Mouse (Mus musculus): ENCODE results near the gene Parm1.

Parm1 gene

DNA sequence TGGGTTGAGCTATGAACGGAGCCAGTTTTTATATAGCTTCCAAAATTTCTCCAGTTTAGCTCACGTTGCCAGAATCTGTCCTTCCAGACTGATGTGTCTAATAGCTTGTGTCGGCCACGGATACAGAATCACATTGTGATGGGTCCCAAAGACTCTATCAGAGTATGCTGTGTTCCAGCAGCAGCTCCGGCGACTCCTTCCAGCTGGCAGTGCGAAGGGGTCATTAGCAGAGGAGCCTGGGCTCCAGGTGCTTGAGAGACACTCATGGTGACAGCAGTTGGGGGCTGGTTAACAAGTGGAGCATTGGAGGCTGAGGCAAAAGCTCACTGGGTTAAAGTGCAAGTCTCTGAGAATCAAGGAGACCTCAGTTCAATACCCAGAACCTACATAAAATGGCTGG is 61.5 kb downstream of the Parm1 start:
- DNase-seq (ENCODE audit: low read depth), result no peak

DNA sequence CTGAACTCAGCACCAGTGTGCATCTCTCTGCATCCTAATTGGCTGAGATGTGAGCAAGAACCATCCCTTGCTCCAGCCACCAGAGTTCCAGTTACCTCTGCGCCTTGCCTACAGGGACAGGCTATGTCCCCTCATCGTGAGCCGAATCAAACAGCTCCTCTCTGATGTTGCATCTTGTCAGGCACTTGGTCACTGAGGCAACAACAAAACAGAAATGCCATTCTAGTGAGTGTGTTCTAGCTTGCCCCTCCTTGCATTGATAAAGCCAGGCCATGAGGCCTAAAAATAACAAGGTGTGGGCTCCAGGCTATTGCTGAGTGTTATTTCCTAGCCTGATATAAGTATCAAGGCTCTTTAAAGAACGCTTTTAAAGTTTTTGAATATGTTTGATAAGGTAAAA is 64.4 kb downstream of the Parm1 start:
- DNase-seq (ENCODE audit: low read depth), result no peak

DNA sequence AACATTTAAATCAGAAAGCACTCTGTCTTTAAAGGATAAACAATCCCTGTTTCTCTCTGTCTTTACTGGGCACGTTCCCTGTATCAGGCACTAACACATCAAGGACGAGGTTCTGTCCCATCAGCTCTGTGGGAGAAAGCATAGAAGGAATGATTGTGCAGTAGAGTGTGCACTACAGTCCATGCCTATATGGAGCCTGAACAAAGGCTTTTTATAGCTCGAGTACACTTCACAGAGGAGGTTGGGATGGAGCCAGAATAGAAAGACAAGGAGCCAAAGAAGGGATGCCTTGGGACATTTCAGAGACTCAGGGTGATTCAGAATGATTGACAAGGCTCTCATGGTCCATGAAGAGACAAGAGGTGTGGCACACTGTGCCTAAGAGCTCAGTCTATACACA is 68.8 kb downstream of the Parm1 start:
- DNase-seq (ENCODE audit: low read depth), result no peak

DNA sequence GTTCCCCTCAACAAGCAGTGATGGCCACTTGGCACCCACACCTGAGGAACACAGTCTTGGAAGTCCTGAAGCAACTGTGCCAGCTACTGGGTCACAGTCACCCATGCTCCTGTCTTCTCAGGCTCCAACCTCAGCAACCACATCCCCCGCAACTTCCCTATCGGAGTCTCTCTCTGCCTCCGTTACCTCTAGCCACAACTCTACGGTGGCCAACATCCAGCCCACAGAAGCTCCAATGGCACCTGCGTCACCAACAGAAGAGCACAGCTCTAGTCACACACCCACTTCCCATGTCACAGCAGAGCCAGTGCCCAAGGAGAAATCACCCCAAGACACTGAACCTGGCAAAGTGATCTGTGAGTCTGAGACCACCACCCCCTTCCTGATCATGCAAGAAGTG is 76.7 kb downstream of the Parm1 start:
- DNase-seq (ENCODE audit: low read depth), result no peak

DNA sequence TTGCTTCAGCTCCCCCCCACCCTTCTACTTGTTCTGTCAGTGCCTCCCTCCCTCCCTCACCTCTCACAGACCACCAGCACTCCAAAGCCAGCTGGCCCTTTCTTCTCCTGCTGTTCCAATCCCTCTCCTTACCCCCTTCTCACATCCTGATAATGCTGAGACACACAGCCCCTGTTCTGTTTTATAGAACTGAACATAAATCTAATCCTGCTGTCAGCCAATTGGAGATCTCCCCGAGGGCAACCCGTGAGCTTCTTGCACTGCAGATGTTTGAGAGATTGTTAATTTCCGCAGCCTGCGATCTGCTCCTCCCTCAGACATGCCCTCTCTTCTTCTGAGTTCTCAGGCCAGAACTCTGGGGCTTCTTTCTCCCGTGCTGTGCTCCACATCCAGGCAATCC is 79.8 kb downstream of the Parm1 start:
- DNase-seq (ENCODE audit: low read depth), result no peak

DNA sequence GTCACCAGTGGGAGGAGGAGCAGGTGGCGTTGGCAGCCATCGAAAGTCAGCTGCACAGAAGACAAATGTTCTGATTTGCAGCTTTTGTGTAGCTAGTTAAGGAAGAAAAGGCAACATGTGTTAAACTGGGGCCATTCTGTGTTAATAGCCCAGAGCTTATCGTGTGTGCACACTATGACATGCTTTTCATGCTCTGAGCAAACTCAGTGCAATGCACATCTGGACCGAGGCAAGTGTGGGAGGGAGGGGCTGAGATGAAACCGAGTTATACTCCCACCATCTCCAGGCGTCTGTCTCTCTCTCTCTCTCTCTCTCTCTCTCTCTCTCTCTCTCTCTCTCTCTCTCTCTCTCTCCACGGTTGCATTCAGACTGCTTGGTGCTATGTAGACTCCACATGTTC is 82.4 kb downstream of the Parm1 start:
- DNase-seq (ENCODE audit: low read depth), result no peak

DNA sequence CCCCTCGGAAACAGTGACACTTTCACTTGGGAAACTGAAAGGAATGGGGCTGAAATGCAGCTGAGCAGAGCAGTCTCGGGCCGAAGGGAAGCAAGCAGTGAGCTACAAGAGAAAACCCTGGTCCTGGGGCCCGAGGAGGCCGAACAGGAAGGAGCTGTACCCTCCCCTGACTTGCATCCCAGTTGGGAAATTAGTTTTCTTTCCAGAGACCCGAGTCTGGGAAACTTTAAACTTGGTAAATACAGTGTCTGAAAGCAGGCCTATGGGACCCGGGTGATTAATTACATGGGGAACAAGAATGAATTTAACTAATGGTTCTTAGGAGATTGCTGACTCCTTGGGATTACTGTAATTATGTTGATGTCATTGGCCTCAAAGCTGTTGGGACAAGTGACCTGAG is 85.9 kb downstream of the Parm1 start:
- DNase-seq (ENCODE audit: low read depth), result no peak

DNA sequence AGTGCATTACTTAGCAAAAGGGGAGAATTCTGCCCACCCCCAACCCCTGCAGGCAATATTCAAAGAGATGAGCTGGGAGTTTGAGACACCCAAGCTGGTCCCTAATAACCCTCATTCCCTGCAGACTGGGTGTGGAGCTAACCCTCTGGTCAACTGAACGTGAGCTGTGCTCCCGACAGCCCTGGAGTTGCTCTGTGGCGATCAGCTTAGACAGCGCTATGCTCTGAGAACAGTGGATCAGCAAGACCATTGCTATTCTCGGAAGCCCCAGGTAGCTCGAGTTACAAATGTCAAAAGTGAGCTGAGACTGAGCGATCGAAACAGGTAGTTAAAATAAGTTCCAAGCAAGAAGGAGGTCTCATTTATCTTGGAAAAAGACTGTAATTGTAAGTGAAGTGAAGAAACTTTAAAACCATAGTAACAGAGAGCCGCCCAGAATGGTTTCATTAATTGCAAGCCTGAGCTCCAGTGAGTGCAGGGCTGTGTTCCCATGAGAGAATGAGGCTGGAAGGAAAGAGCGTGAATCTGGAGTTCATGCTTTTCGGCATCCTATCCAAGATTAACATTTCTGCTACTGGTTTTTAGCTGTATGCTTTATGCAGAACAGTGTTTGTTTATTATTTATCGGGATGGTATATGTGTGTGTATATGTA is 86.5 kb downstream of the Parm1 start:
- DNase-seq (ENCODE audit: low read depth), result no peak

DNA sequence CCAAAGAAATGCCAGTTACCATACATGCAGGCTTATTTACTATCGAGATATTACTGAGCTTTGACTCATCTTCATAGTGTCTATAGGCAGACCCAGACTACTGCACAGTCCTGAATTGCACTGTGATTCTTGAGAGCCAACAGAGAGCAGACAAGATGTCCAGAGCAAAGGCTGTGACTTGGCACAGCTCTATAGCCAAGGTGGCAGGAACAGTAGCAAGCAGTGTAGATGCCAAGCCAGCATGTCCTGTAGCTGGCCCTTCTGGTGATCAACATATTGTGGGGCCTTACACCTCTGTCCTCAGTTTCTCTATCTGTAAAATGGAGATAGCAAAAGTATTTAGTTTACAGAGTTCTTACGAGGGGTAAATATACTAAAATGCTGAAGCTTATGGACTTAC is 89.8 kb downstream of the Parm1 start:
- no peak for DNase-seq (ENCODE audit: low read depth)

DNA sequence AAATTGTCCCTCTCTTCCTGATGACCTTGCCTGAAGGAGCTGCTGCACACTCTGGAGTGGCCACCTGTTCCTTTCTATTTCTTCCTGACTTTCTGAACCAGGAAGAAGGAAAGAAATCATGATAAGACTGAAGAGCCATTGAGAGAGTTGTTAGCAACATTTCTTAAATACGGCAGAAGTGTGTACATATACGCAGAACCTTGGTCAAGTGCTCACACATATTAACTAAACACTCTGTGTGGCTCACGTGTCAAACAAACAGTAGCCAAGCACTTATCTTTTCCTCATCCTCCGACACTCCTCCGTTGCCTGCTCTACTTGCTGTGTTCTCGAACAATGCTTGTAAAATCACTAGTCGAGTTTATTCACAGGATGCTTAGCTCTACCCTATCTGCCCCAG is 90.4 kb downstream of the Parm1 start:
- no peak for DNase-seq (ENCODE audit: low read depth)

DNA sequence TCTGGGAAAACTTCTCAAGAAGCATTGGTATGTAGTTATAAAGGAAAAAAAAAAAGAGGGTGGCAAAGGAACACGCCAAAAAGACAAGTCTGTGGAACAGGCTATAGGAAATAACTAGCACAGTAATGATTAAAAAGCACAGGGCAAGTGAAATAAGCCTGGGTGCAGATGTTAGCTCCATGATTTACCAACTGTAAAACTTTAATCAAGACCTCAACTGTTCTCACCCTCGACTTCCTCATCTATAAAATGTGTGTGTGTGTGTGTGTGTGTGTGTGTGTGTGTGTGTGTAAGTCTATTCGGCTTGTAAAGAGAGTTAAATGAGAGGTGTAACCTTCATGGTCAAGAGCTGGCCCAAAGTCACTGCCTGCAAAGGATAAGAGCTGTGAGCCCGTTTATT is 91.6 kb downstream of the Parm1 start:
- no peak for DNase-seq (ENCODE audit: low read depth)

DNA sequence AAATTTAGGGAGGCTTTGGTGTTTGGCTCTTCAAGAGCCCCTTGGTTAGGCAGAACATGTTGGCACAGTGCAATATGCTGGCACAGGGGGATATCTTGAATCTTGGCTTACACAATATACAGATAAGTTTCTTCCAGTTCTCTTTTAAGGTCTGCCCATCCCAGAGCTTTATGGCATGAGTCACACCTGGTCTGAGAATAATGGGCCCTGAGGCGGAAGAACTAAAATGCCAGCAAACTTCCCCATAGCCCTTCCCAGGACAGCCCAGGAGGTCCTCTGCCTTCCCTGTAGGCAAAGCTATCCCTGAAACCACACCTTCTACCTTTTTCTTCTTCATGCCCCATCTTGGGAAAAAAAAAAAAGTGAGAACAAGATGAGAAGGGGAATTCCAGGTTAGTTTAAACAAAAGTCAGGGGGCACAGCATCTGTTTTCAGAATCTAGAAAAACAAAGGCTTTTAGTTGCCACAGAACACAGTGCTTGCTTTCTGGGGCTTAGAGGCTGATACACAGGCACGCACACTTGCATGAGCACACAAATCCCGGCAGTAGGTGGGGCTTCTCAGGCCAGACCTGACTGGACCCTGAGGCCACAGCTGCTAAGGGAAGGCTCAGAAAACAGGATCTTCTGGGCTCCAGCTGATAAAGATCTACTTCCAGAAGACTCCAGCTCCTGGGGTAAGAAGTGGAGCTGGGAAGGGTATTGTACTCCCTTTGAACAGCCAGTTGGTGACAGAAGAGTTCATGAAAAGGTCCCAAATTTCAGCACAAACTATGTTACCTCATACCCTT is 92.3 kb downstream of the Parm1 start:
- no peak for DNase-seq (ENCODE audit: low read depth)

DNA sequence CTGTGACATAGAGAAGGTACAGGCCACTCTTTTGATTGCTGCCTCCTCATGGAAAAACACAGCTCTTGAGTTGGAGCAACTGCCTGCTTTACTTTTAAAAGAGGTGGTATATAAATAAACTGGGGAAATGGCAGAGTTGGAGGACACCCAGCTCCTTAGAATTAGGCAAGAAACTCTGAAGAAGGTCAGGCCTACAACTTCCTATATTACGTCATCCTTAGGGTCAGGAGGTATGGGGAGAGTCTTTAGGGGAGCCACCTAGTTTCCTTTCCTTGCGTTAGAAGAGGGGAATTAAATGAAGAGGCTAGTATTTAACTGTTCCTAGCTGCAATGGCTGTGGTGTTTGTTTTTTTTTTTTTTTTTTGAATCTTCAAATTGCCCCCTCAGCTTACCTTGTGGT is 93.1 kb downstream of the Parm1 start:
- DNase-seq (ENCODE audit: low read depth), result no peak

DNA sequence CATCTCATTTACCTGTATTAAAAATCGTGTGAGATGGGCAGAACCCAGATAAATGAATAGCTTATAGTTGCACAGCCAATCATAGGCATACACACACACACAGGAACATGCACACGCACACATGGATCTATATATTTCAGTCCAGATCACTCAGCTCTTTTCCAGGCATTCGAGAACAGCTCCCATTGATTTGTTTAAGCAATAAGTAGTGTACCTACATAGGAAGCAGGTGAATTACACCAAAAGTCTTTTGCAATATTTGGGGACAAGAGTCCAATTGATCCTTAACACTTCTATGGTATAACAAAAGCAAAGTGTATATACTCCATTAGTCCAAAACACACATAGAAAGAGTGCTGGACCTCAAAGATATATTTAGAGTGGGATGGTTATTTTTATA is 94.2 kb downstream of the Parm1 start:
- DNase-seq (ENCODE audit: low read depth), result no peak

DNA sequence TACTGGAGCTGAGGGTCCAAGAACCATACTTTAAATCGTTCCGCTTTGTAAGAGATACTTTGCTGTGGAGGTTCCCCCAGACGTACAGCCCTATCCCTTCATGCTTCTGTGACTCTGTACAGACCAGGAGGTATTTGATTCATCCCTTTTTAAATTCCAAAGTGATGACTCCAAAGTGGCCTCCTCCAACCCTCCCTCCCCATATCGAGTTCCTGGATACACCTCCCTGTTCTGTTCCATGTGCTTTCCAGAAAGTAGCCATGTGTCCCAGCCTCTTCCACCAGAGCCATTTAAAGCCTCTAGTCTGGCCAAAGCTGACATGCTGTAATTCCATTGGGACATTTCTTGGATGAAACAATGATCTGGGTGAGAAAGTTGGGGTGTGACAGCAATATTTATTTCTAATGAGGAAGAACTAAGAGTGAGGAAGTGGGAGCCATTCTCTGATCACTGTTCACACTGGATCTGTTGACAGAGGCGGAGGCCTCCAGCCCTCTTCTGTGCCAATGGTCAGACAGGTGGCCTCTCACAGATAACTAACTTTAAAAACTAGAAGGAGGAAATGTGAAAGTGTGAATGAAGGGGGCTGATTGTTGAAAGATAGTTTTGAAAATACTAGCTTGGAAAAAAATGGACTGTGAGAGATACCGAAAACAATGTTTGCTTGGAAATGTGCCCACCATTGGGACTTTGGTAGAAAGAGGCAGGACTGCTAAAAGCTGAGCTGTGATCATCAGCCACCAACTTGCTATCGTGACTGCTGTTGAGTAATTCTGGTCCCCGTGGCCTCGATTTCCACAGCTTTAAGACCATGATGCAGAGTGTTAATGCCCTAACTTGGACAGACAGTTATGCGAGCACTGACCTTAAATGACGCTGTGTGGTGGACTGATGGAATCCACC is 100.2 kb downstream of the Parm1 start:
- no peak for DNase-seq (ENCODE audit: low read depth)

DNA sequence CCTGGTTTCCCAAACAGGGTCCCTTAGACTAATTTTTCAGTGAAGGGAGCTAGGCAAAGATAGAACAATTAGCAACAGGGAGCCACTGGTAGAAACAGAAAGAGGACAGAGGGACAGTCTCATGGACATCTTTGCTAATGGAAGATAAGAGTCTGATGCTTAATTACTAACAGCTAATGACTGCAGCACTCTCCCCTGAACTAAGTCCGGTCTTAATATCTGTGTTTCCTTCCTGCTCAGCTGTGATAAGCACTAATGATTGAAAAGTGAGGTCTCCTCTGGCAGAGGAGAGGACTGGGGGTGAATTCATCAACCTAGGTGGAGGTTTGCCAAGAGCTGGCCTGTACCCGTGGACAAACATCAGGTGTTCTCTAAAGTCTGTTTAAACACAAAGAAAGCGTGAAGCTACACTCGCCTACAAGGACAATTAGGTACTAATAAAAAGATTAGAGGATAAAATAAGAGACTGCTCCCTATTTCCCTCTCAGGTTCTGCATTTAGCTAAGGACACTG is 101.3 kb downstream of the Parm1 start:
- no peak for DNase-seq (ENCODE audit: low read depth)

DNA sequence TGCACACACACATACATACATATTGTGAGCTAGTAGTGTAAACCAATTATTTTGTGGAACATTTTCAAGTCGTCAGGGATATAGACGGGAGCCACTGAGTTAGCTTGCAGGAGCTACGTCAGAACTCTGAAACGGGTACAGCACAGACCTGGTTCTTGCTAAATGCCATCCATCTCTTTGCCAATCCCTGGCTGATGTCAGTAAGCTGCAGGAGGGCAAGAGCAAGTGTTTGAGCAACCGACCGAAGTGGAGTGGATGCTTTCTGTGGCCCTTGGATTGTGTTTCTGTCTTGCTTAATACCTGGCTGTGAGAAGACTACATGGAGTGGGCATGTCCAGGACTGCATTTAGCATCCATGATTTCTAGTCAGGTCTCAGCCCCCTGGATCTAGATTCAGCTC is 103.8 kb downstream of the Parm1 start:
- DNase-seq (ENCODE audit: low read depth), result no peak

DNA sequence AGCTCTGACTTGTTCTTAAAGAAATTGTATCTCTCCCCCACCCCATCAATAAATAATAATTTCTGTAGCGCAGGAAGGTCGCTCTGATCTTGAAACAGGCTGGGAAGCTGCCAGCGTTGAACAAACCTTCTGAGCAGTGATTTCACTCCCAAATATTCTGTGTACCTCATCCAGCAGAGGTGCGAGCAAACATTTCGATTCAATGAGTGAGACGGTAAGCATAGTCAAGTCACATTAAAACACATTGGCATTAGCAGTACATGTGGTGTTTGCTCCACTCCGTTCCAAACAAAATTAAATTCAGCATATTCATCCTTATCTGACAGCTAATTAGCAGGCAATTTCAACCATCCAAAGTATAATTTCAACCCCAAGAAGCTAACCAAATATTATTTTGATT is 109.4 kb downstream of the Parm1 start:
- DNase-seq (ENCODE audit: low read depth), result no peak

DNA sequence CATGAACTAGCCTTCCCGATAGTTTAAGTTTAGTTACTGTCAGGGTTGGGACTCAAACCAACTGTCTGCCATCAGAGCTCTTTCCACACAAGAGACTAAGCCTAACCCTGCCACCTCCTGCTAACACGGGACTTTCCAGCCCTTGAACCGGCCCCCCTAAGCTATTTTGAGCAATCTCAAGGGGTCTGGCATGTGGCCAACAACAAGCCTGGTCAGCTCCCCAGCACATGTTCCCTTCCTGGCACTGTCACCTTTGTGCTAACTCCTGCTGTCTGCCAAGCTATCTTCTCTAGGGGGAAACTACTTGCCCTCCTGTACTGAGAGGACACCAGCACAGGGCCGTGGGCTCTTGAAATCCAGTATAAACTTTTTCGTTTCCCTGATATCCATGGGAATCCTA is 112.1 kb downstream of the Parm1 start:
- DNase-seq (ENCODE audit: low read depth), result no peak

DNA sequence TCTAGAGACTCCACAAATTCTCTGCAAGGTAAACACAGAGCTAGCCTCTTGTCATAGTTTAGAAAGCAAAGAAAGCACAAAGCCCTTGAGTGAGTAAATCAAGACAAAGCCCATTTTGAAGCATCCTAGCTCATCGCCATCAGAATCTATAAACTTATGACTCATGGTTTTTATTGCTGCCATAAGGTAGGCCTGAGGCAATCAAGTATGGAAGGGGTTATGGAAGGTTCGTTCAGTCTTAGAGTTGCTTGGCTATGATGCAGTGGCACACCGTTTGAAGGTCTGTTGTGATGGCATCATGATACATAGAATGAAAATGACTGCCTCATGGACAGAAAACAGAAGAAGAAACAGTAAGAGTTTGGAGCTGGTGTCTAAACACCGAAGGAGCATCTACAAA is 133.9 kb downstream of the Parm1 start:
- no peak for DNase-seq (ENCODE audit: low read depth)

DNA sequence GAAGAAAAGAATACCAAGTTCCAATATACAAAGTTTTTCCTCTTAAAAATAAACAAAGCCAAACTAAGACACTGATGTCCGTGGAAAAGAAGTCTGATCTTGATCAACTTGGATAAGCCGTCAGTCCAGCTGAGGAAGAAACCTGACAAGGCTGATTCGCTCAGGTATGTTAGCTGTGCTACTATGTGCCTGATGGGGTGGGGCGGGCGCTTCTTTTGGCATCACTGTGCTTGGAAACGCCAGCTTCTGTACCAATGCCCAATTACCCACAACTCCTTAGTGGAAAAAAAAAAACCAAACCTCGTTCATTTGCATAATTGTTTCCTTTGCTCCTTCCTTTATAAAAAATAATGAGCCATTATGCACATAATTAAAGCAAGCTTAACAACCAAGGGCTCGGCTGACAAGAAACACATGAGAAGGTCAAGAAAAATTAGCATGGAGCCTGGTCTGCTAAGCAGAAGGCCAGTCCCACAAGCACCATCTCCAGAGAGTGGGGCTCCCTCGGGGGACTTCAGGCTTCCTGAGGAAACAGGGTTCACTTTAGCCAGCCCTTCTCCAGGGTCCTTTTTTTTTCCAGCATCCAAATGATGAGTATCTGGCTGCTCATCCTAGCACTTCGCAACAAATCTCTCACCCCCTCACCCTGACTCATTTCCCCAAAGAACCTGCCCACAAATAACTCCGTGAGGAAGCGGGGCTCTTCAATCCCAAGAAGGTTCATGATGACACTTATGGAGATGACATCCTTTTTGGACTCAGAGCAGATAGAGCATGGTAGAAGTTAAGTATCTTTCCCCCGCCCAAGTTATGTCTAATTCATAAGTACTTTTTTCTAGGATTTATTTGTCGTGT is 135.9 kb downstream of the Parm1 start:
- no peak for DNase-seq (ENCODE audit: low read depth)

Data from fibroblast of lung, adult 2 months (primary cell).